Mouse (Mus musculus) urinary bladder, postnatal 25 days (tissue): ENCODE results near the gene Nisch.

Experiments
- DNase-seq: peaks from one replicate; pipeline ENCODE4 v3.0.0; 2022; ENCODE audit warnings: low spot score

Nisch gene

GRCm38 (mm10) chr14:31191936-31192335, 24.8 kb downstream of the Nisch start:
- no peak for DNase-seq

- DNase-seq: no peak
These were observed 27.4 kb downstream of the Nisch start for GRCm38 (mm10) chr14:31189348-31189747.

- no peak for DNase-seq
These were observed 28.0 kb downstream of the Nisch start for GRCm38 (mm10) chr14:31188771-31189181.

- DNase-seq: no peak
These were observed 30.1 kb downstream of the Nisch start for GRCm38 (mm10) chr14:31186656-31187055.

- no peak for DNase-seq
These were observed 32.6 kb downstream of the Nisch start for GRCm38 (mm10) chr14:31184195-31184594.

GRCm38 (mm10) chr14:31183541-31183940, 33.2 kb downstream of the Nisch start:
- DNase-seq: no peak

GRCm38 (mm10) chr14:31182786-31183290, 33.9 kb downstream of the Nisch start:
- DNase-seq: no peak

- no peak for DNase-seq
These were observed 35.2 kb downstream of the Nisch start for GRCm38 (mm10) chr14:31181512-31181911.

- no peak for DNase-seq
These were observed 36.9 kb downstream of the Nisch start for GRCm38 (mm10) chr14:31179677-31180365.

- no peak for DNase-seq
These were observed 39.0 kb downstream of the Nisch start for GRCm38 (mm10) chr14:31177715-31178114.

GRCm38 (mm10) chr14:31177287-31177686, 39.5 kb downstream of the Nisch start:
- DNase-seq: no peak

- no peak for DNase-seq
These were observed 43.2 kb downstream of the Nisch start for GRCm38 (mm10) chr14:31173537-31173936.

- DNase-seq: no peak
These were observed 43.8 kb downstream of the Nisch start for GRCm38 (mm10) chr14:31172781-31173455.

- DNase-seq: no peak
These were observed 44.9 kb downstream of the Nisch start for GRCm38 (mm10) chr14:31171821-31172220.

- DNase-seq: no peak
These were observed 45.4 kb downstream of the Nisch start for GRCm38 (mm10) chr14:31171386-31171785.

GRCm38 (mm10) chr14:31170963-31171362, 45.8 kb downstream of the Nisch start:
- no peak for DNase-seq

GRCm38 (mm10) chr14:31169508-31169907, 47.2 kb downstream of the Nisch start:
- no peak for DNase-seq

GRCm38 (mm10) chr14:31168425-31168824, 48.3 kb downstream of the Nisch start, which contains the start of gene Stab1:
Gene Stab1 (minus strand): TSS chr14:31168641.
- DNase-seq: no peak

- no peak for DNase-seq
These were observed 49.9 kb downstream of the Nisch start for GRCm38 (mm10) chr14:31166827-31167226.

- no peak for DNase-seq
These were observed 50.6 kb downstream of the Nisch start for GRCm38 (mm10) chr14:31165991-31166630.

GRCm38 (mm10) chr14:31165458-31165857, 51.3 kb downstream of the Nisch start:
- no peak for DNase-seq

GRCm38 (mm10) chr14:31165010-31165409, 51.7 kb downstream of the Nisch start:
- no peak for DNase-seq

GRCm38 (mm10) chr14:31164067-31164466, 52.7 kb downstream of the Nisch start:
- no peak for DNase-seq
